Mouse (Mus musculus) forebrain, embryonic 14.5 days (tissue): Measurements from ENCODE around the gene Gab1. TPM values are rescaled to one million over a fixed set of nuclear protein-coding genes. Genes with fewer than 3 reads are reported as not detected.
A peak's percentile ranks its signal among the peaks of the same experiment; 100 is the strongest.

Experiments
- ATAC-seq: fragments of 200-750 bp; cut with Nextera tagmentation; 2 replicates; pipeline ENCODE4 v1.8.0; 2017; ENCODE audit warnings: mild to moderate bottlenecking, moderate library complexity
- DNase-seq: peaks from one replicate; pipeline ENCODE4 v3.0.0-alpha.2; 2015; ENCODE audit warnings: low spot score
- H3K27ac ChIP-seq: fragments of 300-500 bp; sonication (generic); 2 replicates; pipeline ENCODE4 v1.5.1; 2014; ENCODE audit warnings: low read depth, mild to moderate bottlenecking, control low read depth, low read length, moderate library complexity
- H3K27me3 ChIP-seq: fragments of 300-500 bp; sonication (generic); replicated peaks from 2 replicates; pipeline ENCODE4 v1.6.1; 2014; ENCODE audit warnings: low read length, control low read depth, mixed read lengths; ENCODE audit not compliant: control insufficient read depth, insufficient read depth
- H3K36me3 ChIP-seq: fragments of 300-500 bp; sonication (generic); 2 replicates; pipeline ENCODE4 v1.6.1; 2014; ENCODE audit warnings: low read length, control low read depth; ENCODE audit not compliant: control insufficient read depth, insufficient read depth
- H3K4me1 ChIP-seq: fragments of 300-500 bp; sonication (generic); 2 replicates; pipeline ENCODE4 v1.6.1; 2014; ENCODE audit warnings: antibody characterized with exemption, low read length, control low read depth; ENCODE audit not compliant: control insufficient read depth, insufficient read depth
- H3K4me2 ChIP-seq: fragments of 300-500 bp; sonication (generic); 2 replicates; pipeline ENCODE4 v1.6.1; 2014; ENCODE audit warnings: mild to moderate bottlenecking, control low read depth, low read length
- H3K4me3 ChIP-seq: fragments of 300-500 bp; sonication (generic); 2 replicates; pipeline ENCODE4 v1.5.1; 2014; ENCODE audit warnings: low read depth, low read length, control low read depth
- H3K9ac ChIP-seq: fragments of 300-500 bp; sonication (generic); 2 replicates; pipeline ENCODE4 v1.6.1; 2014; ENCODE audit warnings: mild to moderate bottlenecking, low read length, control low read depth, moderate library complexity
- H3K9me3 ChIP-seq: fragments of 300-500 bp; sonication (generic); replicated peaks from 2 replicates; pipeline ENCODE4 v1.6.1; 2016; ENCODE audit warnings: low read length, control low read depth, mixed read lengths; ENCODE audit not compliant: control insufficient read depth
- WGBS: fragments of 180-500 bp; shearing (Covaris S2); extraction: QIAGEN DNeasy Blood & Tissue Kit; methylation state at CpG from one replicate; pipeline ENCODE4 v1.1.7; 2014; 5-methylcytosine and 5-hydroxymethylcytosine counted together
- polyA plus RNA-seq: library from polyadenylated mRNA; unstranded; fragments of >200 nt; fragmentation: Nextera tagmentation; extraction: Ambion mirVana; gene quantifications from 2 replicates; pipeline ENCODE4 v1.2.1, GENCODE M21; 2014

The Gab1 gene
- polyA plus RNA-seq, 1 experiment from 2014 or later: 15.4 TPM

- H3K27ac ChIP-seq: no peak overlapping the region
- no peaks in the 10 kb centered on the region for H3K4me1 ChIP-seq
- no peak for ATAC-seq
- WGBS: 82% methylated on average over 19 of the region's 19 CpGs
- no peak overlapping the region for H3K9ac ChIP-seq
- H3K27me3 ChIP-seq: no peaks in the 10 kb centered on the region
- H3K9me3 ChIP-seq: no peaks in the 10 kb centered on the region
- no peaks in the 10 kb centered on the region for H3K36me3 ChIP-seq
- no peak overlapping the region for H3K4me2 ChIP-seq
- DNase-seq: no peak
- no peak overlapping the region for H3K4me3 ChIP-seq
These were observed 85.5 kb downstream of the Gab1 start for GRCm38 (mm10) chr8:80794585-80795509.

- Histone ChIP-seq H3K4me3 (no peak overlapping the region), H3K4me1 (no peaks in the 10 kb centered on the region), H3K9ac (no peak overlapping the region), H3K4me2 (no peak overlapping the region), H3K27ac (no peak overlapping the region), H3K27me3 (no peaks in the 10 kb centered on the region), H3K9me3 (no peaks in the 10 kb centered on the region), H3K36me3 (no peaks in the 10 kb centered on the region)
- no peak for ATAC-seq
- DNase-seq: no peak
- WGBS: 83% methylated on average over 11 of the region's 11 CpGs
These were observed 86.4 kb downstream of the Gab1 start for GRCm38 (mm10) chr8:80793791-80794515.

- WGBS: 89% methylated on average over 5 of the region's 5 CpGs
- Histone ChIP-seq H3K9me3 (no peaks in the 10 kb centered on the region), H3K36me3 (peaks cover 9% of the 10 kb centered on the region; the same call in 1 of the 2 replicates), H3K4me1 (no peaks in the 10 kb centered on the region), H3K9ac (no peak overlapping the region), H3K27ac (no peak overlapping the region), H3K27me3 (no peaks in the 10 kb centered on the region), H3K4me2 (no peak overlapping the region), H3K4me3 (no peak overlapping the region)
- DNase-seq: no peak
- no peak for ATAC-seq
These were observed 88.1 kb downstream of the Gab1 start for GRCm38 (mm10) chr8:80792214-80792613.

- no peaks in the 10 kb centered on the region for H3K4me1 ChIP-seq
- no peak overlapping the region for H3K9ac ChIP-seq
- no peak for DNase-seq
- WGBS: 89% methylated on average over 6 of the region's 6 CpGs
- H3K9me3 ChIP-seq: no peaks in the 10 kb centered on the region
- H3K4me3 ChIP-seq: no peak overlapping the region
- peaks cover 18% of the 10 kb centered on the region for H3K36me3 ChIP-seq
- no peaks in the 10 kb centered on the region for H3K27me3 ChIP-seq
- H3K4me2 ChIP-seq: no peak overlapping the region
- no peak for ATAC-seq
- H3K27ac ChIP-seq: no peak overlapping the region
These were observed 91.0 kb downstream of the Gab1 start for GRCm38 (mm10) chr8:80789324-80789723.

- Histone ChIP-seq H3K9me3 (no peaks in the 10 kb centered on the region), H3K36me3 (peaks cover 24% of the 10 kb centered on the region), H3K27me3 (no peaks in the 10 kb centered on the region), H3K4me3 (no peak overlapping the region), H3K4me1 (no peaks in the 10 kb centered on the region), H3K4me2 (no peak overlapping the region), H3K27ac (no peak overlapping the region), H3K9ac (no peak overlapping the region)
- 95% methylated on average over 9 of the region's 9 CpGs for WGBS
- DNase-seq (no peak), ATAC-seq (no peak)
These were observed 95.8 kb downstream of the Gab1 start for GRCm38 (mm10) chr8:80784559-80784958.

GRCm38 (mm10) chr8:80783271-80783670, 97.0 kb downstream of the Gab1 start:
- Histone ChIP-seq H3K36me3 (peaks cover 20% of the 10 kb centered on the region), H3K4me3 (no peak overlapping the region), H3K9ac (no peak overlapping the region), H3K27ac (no peak overlapping the region), H3K4me1 (no peaks in the 10 kb centered on the region), H3K27me3 (no peaks in the 10 kb centered on the region), H3K9me3 (no peaks in the 10 kb centered on the region), H3K4me2 (no peak overlapping the region)
- WGBS: 81% methylated on average over 4 of the region's 4 CpGs
- ATAC-seq (no peak), DNase-seq (no peak)

GRCm38 (mm10) chr8:80781338-80781737, 99.0 kb downstream of the Gab1 start:
- ATAC-seq (peak; percentile 73), DNase-seq (peak; percentile 58)
- no peaks in the 10 kb centered on the region for H3K9me3 ChIP-seq
- H3K27me3 ChIP-seq: no peaks in the 10 kb centered on the region
- H3K36me3 ChIP-seq: peaks cover 25% of the 10 kb centered on the region
- 52% methylated on average over 10 of the region's 10 CpGs for WGBS
- H3K4me1 ChIP-seq: no peaks in the 10 kb centered on the region
- 0 out of 2 replicates have a peak overlapping the region, but pooled peaks have one; percentile 8 for H3K9ac ChIP-seq
- H3K27ac ChIP-seq: peak overlapping the region; percentile 36; the same call in 1 of the 2 replicates
- no peak overlapping the region for H3K4me3 ChIP-seq
- no peak overlapping the region for H3K4me2 ChIP-seq

GRCm38 (mm10) chr8:80780271-80780670, 100.0 kb downstream of the Gab1 start:
- Histone ChIP-seq H3K4me1 (no peaks in the 10 kb centered on the region), H3K4me2 (no peak overlapping the region), H3K9ac (no peak overlapping the region), H3K27me3 (no peaks in the 10 kb centered on the region), H3K9me3 (no peaks in the 10 kb centered on the region), H3K27ac (no peak overlapping the region), H3K4me3 (no peak overlapping the region), H3K36me3 (peaks cover 25% of the 10 kb centered on the region)
- WGBS: 94% methylated on average over 4 of the region's 4 CpGs
- DNase-seq: no peak
- no peak for ATAC-seq

- Histone ChIP-seq H3K4me2 (no peak overlapping the region), H3K4me1 (no peaks in the 10 kb centered on the region), H3K27me3 (no peaks in the 10 kb centered on the region), H3K9ac (no peak overlapping the region), H3K9me3 (no peaks in the 10 kb centered on the region), H3K36me3 (peaks cover 24% of the 10 kb centered on the region), H3K4me3 (no peak overlapping the region), H3K27ac (no peak overlapping the region)
- ATAC-seq (no peak), DNase-seq (no peak)
- WGBS: 81% methylated on average over 8 of the region's 8 CpGs
These were observed 103.9 kb downstream of the Gab1 start for GRCm38 (mm10) chr8:80776436-80776835.
